Mouse (Mus musculus) bone marrow macrophage, adult 2 months (primary cell): ENCODE results near the gene Neurl3.

Source experiments
- CTCF ChIP-seq: IDR thresholded peaks from 2 replicates; pipeline ENCODE4 v1.5.1; 2012; ENCODE audit warnings: low read depth, mild to moderate bottlenecking, low read length, moderate library complexity
- POLR2A ChIP-seq: IDR thresholded peaks from 2 replicates; pipeline ENCODE4 v1.6.1; 2012; ENCODE audit warnings: mild to moderate bottlenecking, low read depth, low read length, borderline replicate concordance

GRCm38 (mm10) chr1:36296466-36297149 is 22.1 kb upstream of the Neurl3 start:
- no peak for TF ChIP-seq POLR2A
- no peak for TF ChIP-seq CTCF
